Mouse (Mus musculus) right cerebral cortex, postnatal 10 days (tissue): Measurements from ENCODE around the gene Tcta.
"Not testable (repeated sequence)": the region's sequence is repeated elsewhere in the genome, so short reads cannot be mapped to it uniquely, and the experiment has no call there.

Experiments
- DNase-seq, 2 experiments: peaks; one replicate each; pipeline ENCODE4 v3.0.0; 2021; ENCODE audit warnings: low spot score in 2 of 2

The Tcta gene

DNA sequence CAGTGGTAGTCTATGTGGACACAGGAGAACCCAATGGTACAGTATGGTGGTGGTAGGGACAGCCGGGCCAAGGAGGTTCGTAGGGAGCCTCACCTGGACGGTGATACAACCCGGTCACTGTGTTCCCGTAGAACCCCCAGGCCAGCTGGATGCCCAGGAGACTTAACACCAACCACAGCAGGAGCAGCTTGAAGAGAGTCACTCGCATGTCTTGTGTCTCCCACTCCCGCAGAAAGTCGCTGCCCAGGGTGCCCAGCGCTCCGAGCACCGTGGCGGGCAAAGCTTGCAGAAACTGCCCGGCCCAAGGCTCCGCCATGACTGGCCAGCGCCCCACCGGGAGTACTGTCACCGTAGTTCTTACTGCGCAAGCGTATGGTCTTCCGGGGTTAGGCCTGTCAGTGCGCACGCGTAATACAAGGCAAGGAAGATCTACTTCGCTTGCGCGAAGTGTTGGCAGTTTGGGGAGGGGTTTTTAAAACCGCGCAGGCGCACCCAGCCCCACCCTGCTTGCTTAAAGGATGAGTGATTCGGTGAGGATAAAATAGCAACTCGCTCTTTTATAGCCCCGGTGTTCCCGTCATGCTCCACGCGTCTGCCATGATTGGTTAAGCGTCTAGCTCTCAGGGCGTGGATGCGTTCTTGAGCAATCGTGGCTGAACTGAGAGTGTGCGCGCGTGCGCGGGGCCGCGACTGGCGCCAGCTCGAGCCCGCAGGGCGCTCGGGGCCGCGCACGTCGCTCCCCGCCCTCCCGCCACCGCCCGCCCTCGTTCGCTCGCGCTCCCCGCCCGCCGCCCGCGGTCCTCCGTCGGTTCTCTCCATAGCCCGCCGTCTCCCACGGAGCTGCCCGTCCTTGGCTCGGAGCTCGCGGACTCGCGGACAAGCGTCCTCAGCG lies at the start of gene Tcta, which contains the start of gene Rhoa:
TSS of gene Tcta (minus strand) at position 532 of the 892 bp plus-strand sequence.
TSS of gene Rhoa (plus strand) at position 501 of the 892 bp plus-strand sequence.
- peak; percentile 99 to 100 for DNase-seq

DNA sequence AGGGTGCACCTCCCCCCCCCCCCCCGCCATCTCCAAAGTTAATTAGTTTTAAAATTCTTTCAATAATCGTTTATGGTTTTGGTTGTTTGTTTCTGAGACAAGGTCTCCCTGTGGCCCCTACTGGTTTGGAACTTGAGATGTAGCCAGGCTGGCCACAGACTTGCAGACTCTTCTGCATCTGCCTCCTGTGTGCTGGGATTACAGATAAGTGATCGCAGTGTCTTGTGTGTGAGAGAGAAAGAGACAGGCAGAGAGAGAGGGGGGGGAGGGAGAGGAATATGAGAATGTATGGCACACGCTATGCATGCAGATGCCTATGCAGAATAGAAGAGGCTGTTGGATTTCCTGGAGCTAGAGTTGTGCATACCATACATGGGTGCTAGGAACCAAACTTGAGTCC lies 43.8 kb upstream of the Tcta start:
- DNase-seq, result no peak

- DNase-seq, result no peak
These were observed 42.3 kb upstream of the Tcta start for GRCm38 (mm10) chr9:108348290-108348680.

DNA sequence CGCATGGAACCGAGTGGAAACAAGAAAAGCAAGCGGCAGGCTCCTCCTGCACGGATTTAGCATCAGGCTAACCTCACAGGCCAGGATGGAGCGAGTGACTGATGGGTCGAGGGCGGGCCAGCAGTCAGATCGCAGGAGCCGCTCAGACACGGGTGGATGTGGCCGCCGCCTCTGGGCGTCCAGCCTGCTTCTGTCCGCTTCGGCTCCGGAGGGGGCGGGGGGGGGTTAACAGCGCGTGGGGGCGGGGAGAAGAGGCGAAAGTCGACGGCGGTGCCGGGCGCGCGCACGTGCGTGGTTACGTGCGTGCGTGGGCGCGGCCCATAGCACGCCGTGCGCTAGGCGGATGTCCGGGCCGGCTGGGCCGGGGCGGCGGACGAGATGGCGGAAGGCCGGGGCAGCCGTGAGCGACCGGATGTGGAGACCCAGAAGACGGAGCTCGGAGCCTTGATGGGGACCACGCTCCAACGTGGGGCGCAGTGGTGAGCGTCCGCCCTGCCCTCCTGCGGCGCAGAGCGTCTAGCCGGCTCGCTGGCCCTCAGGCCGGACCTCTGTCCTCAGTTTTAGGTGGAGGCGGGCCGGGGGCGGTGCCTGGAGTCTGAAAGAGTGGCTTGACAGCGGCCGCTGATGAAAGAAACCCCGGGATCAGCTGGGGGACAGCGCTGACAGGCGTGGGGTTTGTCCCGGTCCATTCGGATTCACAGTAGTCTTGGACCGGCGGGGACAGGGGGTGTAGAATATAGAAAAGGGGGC lies 41.8 kb upstream of the Tcta start, which contains the start of gene Usp4:
TSS of gene Usp4 (plus strand) at position 314 of the 750 bp plus-strand sequence.
- DNase-seq, result peak; percentile 92 to 93

GRCm38 (mm10) chr9:108347024-108347423 lies 41.1 kb upstream of the Tcta start:
- DNase-seq, result no peak

- no peak for DNase-seq
These were observed 38.5 kb upstream of the Tcta start for GRCm38 (mm10) chr9:108344471-108344870.

DNA sequence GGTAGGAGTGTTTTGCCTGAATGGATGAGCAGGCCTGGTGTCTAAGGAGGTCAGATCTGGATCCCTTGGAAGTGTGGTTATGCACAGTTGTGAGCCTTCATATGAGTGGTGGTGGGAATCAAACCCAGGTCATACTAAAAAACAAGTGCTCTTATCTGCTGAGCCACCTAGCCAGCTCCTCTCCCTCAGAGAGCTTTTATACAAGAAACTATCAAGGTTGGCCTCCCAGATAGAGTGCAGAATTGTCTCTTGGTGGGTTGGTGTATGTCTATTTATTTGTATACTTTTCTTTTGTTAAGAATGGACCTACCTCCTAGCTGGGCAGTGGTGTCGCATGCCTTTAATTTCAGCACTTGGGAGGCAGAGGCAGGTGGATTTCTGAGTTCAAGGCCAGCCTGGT lies 37.9 kb upstream of the Tcta start:
- no peak for DNase-seq

DNA sequence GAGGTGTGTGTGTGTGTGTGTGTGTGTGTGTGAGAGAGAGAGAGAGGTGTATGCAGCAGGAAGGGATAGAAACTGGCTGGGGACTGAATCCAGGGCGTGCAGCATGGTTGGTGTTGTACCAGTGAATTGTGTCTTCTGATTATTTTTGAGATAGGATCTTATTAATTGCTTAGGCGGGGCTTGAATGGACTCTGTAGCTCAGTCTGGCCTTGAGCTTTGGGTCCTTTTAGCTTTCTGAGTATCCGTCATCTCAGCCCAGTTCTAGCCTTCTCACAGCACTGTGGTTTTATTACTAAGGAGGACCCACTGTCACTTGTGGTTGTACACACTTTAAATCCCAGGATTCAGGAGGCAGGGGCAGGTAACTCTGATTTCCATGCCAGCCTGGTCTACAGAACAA lies 37.4 kb upstream of the Tcta start:
- no peak for DNase-seq

- DNase-seq, result no peak
These were observed 36.4 kb upstream of the Tcta start for GRCm38 (mm10) chr9:108342301-108342831.

DNA sequence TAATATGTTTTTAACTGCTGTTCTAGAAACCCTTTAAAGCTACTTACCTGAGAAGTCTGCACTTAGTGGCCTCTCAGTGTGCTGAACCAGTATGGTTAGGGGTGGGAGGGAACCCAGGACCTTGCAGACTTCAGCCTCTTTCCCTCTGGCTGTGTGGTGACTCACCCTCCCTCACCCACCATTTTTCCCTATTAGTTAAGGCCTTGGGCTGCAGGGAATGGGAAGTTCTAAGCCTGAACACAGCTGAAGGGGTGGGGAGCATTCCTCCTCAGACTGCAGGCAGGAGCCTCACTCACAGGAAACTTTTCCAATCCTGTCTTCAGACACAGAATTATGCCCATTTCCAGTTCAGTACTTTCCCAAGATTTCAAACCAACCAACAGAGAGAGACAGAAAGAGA lies 35.8 kb upstream of the Tcta start:
- no peak for DNase-seq

DNA sequence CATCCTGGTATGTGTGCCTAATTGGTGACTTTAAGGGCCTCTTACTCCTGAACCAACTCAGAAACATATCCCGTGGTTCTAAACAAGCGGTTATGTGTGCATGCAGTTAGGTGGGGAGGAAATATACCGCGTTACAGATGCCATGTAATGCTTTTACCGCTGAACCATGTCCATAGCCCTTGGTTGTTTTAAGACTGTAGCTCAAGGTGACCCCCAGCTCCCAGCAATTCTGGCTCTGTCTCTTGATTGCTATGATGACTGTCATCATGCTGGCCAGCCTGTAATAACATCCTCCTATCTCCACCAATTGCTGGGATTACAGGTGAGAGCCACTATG lies 35.1 kb upstream of the Tcta start:
- DNase-seq, result no peak

DNA sequence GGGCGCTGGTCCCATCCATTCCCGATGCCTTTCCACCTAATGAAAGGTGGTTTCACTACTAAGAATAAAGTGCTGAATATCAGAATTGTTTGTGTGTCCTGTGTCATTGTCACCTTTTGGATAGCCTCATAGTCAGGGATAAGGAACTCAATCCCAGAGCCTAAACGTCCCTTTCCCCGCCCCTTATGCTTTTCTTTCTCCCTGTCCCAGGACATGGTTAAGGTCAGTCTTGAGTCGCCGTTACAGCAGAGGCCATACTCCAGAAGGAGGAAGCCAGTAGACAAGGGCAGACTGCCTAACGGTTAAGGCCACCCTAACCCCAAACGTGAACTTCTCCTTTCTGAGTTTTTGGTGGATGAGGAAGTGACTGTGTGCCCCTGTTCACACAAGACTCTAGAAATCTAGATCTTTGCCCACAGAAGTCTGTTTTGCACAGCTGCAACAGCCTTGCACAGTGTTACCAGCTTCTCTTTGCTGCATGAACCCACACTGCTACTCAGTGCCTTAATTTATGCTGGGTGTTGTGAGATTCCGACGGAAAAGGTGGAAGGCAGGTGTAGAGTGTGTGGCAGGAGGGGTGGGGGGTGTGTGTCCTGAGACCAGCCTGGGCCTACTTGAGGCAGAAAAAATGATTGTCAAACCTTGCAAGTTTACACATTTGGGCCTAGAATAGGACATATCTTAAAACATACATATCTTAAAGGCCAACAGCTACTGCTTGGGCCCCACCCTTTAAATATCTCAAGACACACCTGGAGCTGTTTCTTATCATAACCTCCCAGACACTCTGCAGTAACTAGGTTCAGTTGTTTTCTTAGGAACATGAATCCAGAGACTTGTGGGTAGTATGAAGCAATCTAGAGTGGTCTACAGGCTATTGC lies 34.5 kb upstream of the Tcta start:
- DNase-seq, result peak in 1 of 2 experiments; percentile 25

- DNase-seq, result peak in 1 of 2 experiments; percentile 36
These were observed 33.9 kb upstream of the Tcta start for GRCm38 (mm10) chr9:108339886-108340257.

- DNase-seq, result peak; percentile 91 to 93
These were observed 33.2 kb upstream of the Tcta start, which contains the start of gene Gpx1 for GRCm38 (mm10) chr9:108338886-108339781. Gene Gpx1 (plus strand): TSS chr9:108338903.

DNA sequence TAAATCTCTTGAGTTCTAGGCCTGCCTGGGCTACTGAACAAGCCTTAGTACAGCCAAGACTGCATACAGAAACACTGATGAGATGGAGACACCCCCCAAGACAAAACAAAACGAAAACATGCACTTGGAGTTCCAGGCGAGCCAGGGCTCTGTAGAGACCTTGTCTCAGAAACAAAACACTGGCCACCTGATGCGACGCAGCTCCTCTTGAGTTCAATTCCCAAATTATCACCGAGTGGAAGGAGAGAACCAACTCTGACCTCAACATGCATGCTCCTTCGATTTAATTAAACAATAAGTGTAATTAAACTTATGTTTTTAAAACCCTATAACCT lies 32.6 kb upstream of the Tcta start:
- no peak for DNase-seq

- no peak for DNase-seq
These were observed 32.0 kb upstream of the Tcta start for GRCm38 (mm10) chr9:108337848-108338550.

- DNase-seq, result no peak
These were observed 19.9 kb upstream of the Tcta start for GRCm38 (mm10) chr9:108325811-108326210.

GRCm38 (mm10) chr9:108324784-108325183 lies 18.8 kb upstream of the Tcta start:
- no peak for DNase-seq

DNA sequence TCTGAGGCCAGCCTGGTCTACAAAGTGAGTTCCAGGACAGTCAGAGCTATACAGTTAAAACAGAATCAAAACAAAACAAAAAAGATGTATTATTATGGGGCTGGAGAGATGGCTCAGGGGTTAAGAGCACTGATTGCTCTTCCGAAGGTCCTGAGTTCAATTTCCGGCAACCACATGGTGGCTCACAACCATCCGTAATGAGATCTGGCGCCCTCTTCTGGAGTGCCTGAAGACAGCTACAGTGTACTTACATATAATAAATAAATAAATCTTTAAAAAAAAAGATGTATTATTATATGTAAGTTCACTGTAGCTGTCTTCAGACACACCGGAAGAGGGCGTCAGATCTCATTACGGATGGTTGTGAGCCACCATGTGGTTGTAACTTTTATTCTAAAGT lies 16.1 kb upstream of the Tcta start:
- DNase-seq, result not testable (repeated sequence)

GRCm38 (mm10) chr9:108318462-108318861 lies 12.5 kb upstream of the Tcta start:
- no peak for DNase-seq
